Mouse (Mus musculus): ENCODE measurements at regions not wholly inside any gene's neighbourhood (a gene's known extent, or its start where the extent isn't known, plus 50 kb on each side); places are given as distances from the start of the nearest gene placed in this dataset.

DNA sequence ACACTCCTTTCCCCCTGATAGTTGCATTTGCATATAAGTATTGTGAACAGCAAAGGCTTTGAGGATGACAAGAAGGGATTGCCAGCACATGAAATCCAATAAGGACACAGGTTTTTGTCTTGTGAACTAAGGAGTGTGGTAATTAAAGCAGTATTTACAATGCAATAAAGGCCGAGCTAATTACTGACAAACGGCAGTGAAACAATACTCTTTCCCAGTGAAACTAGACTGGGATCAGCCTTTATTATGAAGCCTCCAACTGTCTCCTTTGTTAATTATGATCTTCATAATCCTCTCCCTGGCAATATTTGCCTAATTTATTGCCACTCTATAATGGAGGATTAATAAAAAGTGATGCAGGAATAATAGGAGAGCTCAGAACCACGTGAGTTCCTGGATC is 704.2 kb upstream of the Api5 start:
- Histone ChIP-seq H3K4me3 (ENCODE audit: low read depth, low read length) (no peak overlapping the region), H3K9ac (ENCODE audit: low read depth, low read length) (no peak overlapping the region), H3K27me3 (ENCODE audit: control insufficient read depth, insufficient read depth, low read depth, low read length) (no peaks in the 10 kb centered on the region), H3K4me1 (ENCODE audit: control insufficient read depth, insufficient read depth, low read length) (0 out of 2 replicates have a peak, but pooled peaks cover 2% of the 10 kb centered on the region), H3K36me3 (ENCODE audit: control insufficient read depth, insufficient read depth, low read length) (no peaks in the 10 kb centered on the region), H3K4me2 (ENCODE audit: low read length) (no peak overlapping the region), H3K9me3 (replicated peaks; ENCODE audit: control insufficient read depth, low read length, poor library complexity, severe bottlenecking) (no peaks in the 10 kb centered on the region), H3K27ac (ENCODE audit: low read length) (no peak overlapping the region)
- peak; percentile 21; the same call in 1 of the 2 replicates for ATAC-seq
- 41% methylated on average over 3 of the region's 3 CpGs for WGBS

DNA sequence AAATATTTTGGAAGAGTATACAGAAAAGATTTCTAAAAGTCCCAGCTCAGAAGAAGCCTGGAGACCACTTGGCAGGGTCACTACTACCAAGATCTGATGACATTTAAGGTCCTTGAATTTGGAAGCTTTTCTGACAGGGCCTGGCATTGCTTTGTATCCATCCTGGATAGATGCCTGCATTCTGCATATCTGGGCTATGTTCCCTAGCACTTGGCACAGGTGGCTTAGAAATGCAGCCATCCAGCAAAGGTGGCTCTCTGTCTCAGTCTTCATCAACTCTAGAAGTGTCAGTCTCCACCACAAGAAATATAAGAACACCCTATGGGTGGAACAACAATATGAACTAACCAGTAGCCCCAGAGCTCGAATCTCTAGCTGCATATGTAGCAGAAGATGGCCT is 702.2 kb upstream of the Api5 start:
- no peak overlapping the region for H3K4me3 ChIP-seq (ENCODE audit: low read depth, low read length)
- no peaks in the 10 kb centered on the region for H3K36me3 ChIP-seq (ENCODE audit: control insufficient read depth, insufficient read depth, low read length)
- 0 out of 2 replicates have a peak, but pooled peaks cover 2% of the 10 kb centered on the region for H3K4me1 ChIP-seq (ENCODE audit: control insufficient read depth, insufficient read depth, low read length)
- H3K27me3 ChIP-seq (ENCODE audit: control insufficient read depth, insufficient read depth, low read depth, low read length): no peaks in the 10 kb centered on the region
- no peaks in the 10 kb centered on the region for H3K9me3 ChIP-seq (replicated peaks; ENCODE audit: control insufficient read depth, low read length, poor library complexity, severe bottlenecking)
- no peak overlapping the region for H3K27ac ChIP-seq (ENCODE audit: low read length)
- no peak overlapping the region for H3K4me2 ChIP-seq (ENCODE audit: low read length)
- no peak overlapping the region for H3K9ac ChIP-seq (ENCODE audit: low read depth, low read length)
- WGBS: 32% methylated on average over 1 of the region's 1 CpGs
- ATAC-seq: no peak

DNA sequence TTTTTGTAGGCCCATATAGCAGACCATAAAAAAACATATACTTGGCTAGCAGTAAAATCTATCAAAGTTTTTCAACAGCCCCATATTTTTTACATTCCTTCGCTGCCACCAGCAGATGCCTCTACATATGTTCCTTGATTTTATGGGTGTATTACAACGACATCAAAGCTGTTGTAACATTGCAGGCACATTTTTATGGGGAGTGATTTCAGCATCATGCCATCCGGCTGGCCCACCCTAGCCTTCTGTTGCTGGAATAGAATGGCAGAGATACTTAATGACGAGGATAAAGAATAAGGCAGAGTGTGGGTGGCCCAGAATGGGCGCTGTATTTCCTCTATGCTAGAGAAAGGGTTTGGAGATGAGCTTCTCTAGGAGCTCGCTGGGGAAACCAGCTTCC is 698.7 kb upstream of the Api5 start:
- WGBS: 83% methylated on average over 6 of the region's 6 CpGs
- no peak for ATAC-seq
- H3K9ac ChIP-seq (ENCODE audit: low read depth, low read length): no peak overlapping the region
- no peaks in the 10 kb centered on the region for H3K36me3 ChIP-seq (ENCODE audit: control insufficient read depth, insufficient read depth, low read length)
- H3K4me2 ChIP-seq (ENCODE audit: low read length): no peak overlapping the region
- no peaks in the 10 kb centered on the region for H3K27me3 ChIP-seq (ENCODE audit: control insufficient read depth, insufficient read depth, low read depth, low read length)
- no peaks in the 10 kb centered on the region for H3K9me3 ChIP-seq (replicated peaks; ENCODE audit: control insufficient read depth, low read length, poor library complexity, severe bottlenecking)
- no peaks in the 10 kb centered on the region for H3K4me1 ChIP-seq (ENCODE audit: control insufficient read depth, insufficient read depth, low read length)
- no peak overlapping the region for H3K27ac ChIP-seq (ENCODE audit: low read length)
- no peak overlapping the region for H3K4me3 ChIP-seq (ENCODE audit: low read depth, low read length)

DNA sequence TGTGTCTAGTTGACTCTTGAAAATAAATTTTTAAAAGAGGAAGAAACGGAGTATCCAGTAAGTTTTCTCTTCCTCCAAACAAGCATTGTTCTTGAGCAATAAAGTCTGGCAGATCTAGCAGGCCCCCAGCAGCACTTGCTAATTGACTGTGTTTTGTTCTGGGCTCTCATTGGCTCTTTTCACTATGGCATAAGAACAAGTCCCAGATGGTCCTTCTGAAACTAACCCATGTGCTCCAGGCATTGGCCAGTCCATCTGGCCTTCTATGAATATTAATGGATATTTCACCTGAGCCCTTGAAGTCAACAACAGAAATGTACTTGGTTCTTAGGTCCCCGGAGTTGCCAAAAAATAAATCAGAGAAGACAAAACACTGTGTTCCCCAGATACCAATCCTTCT is 693.2 kb upstream of the Api5 start:
- Histone ChIP-seq H3K9me3 (replicated peaks; ENCODE audit: control insufficient read depth, low read length, poor library complexity, severe bottlenecking) (no peaks in the 10 kb centered on the region), H3K4me2 (ENCODE audit: low read length) (no peak overlapping the region), H3K4me3 (ENCODE audit: low read depth, low read length) (no peak overlapping the region), H3K9ac (ENCODE audit: low read depth, low read length) (no peak overlapping the region), H3K27me3 (ENCODE audit: control insufficient read depth, insufficient read depth, low read depth, low read length) (no peaks in the 10 kb centered on the region), H3K4me1 (ENCODE audit: control insufficient read depth, insufficient read depth, low read length) (no peaks in the 10 kb centered on the region), H3K36me3 (ENCODE audit: control insufficient read depth, insufficient read depth, low read length) (no peaks in the 10 kb centered on the region), H3K27ac (ENCODE audit: low read length) (no peak overlapping the region)
- ATAC-seq: no peak
- WGBS: 68% methylated on average over 2 of the region's 2 CpGs

DNA sequence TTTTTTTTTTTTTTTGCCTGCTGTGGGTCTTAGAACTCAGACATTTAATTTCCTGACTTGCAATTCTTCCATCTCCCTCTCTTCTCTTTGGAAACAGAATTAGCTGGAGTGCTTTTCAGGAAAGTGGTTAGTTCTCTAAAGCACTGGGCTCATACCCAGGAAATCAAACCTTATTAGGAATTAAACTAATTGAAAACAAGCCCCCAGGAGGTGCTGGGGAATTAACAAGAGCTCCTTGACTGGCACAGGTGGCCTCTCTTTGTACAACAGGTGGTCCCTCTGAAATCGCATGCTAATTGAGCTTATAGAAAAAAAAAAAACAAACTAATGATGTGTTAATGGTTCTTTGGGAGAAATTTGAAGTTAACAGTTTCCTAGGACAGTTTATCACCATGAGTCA is 690.8 kb upstream of the Api5 start:
- Histone ChIP-seq H3K9me3 (replicated peaks; ENCODE audit: control insufficient read depth, low read length, poor library complexity, severe bottlenecking) (no peaks in the 10 kb centered on the region), H3K27me3 (ENCODE audit: control insufficient read depth, insufficient read depth, low read depth, low read length) (no peaks in the 10 kb centered on the region), H3K4me3 (ENCODE audit: low read depth, low read length) (no peak overlapping the region), H3K36me3 (ENCODE audit: control insufficient read depth, insufficient read depth, low read length) (no peaks in the 10 kb centered on the region), H3K9ac (ENCODE audit: low read depth, low read length) (no peak overlapping the region), H3K4me1 (ENCODE audit: control insufficient read depth, insufficient read depth, low read length) (no peaks in the 10 kb centered on the region), H3K27ac (ENCODE audit: low read length) (no peak overlapping the region), H3K4me2 (ENCODE audit: low read length) (no peak overlapping the region)
- no peak for ATAC-seq
- WGBS: 55% methylated on average over 1 of the region's 1 CpGs

DNA sequence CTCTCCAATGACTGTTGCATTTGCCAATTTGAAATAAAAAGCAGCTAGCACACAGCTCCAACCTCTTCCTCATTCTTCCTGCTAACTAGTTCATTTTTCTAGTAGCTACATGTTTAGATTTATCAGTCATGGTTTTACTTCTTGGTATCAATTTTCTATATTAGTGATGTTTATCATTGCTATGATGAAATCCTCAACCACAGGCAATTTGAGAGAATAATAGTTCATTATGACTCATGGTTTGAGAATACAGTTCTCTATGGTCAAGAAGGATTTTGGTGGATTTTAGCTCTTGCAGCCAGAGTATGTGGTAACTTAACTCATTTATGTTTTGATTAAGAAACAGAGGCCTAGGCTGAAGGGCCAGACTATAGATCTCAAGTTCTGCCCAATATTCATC is 681.6 kb upstream of the Api5 start:
- H3K4me3 ChIP-seq (ENCODE audit: low read depth, low read length): no peak overlapping the region
- H3K27me3 ChIP-seq (ENCODE audit: control insufficient read depth, insufficient read depth, low read depth, low read length): no peaks in the 10 kb centered on the region
- H3K27ac ChIP-seq (ENCODE audit: low read length): no peak overlapping the region
- H3K36me3 ChIP-seq (ENCODE audit: control insufficient read depth, insufficient read depth, low read length): no peaks in the 10 kb centered on the region
- H3K9ac ChIP-seq (ENCODE audit: low read depth, low read length): no peak overlapping the region
- H3K9me3 ChIP-seq (replicated peaks; ENCODE audit: control insufficient read depth, low read length, poor library complexity, severe bottlenecking): no peaks in the 10 kb centered on the region
- H3K4me2 ChIP-seq (ENCODE audit: low read length): no peak overlapping the region
- ATAC-seq: no peak
- no peaks in the 10 kb centered on the region for H3K4me1 ChIP-seq (ENCODE audit: control insufficient read depth, insufficient read depth, low read length)

DNA sequence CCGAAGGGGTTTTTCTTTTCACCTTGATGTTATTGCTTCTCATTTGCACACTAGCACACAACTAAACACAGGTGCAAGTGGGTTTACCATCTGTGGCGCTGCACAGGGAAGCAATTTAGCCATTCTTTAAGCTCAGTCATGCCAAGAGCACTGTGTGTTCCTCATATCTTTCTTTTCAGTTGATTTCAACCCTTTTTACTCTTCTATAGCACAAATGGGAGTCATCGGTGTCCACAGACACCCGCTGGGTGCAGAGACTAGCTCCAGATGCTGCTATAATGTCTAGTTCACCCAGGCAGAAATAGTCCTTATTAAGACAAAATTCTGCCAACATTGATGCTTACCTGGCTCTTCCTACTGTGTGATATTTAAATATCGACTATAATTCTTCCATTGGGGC is 659.1 kb upstream of the Api5 start:
- H3K27me3 ChIP-seq (ENCODE audit: control insufficient read depth, insufficient read depth, low read depth, low read length): no peaks in the 10 kb centered on the region
- no peaks in the 10 kb centered on the region for H3K4me1 ChIP-seq (ENCODE audit: control insufficient read depth, insufficient read depth, low read length)
- no peaks in the 10 kb centered on the region for H3K9me3 ChIP-seq (replicated peaks; ENCODE audit: control insufficient read depth, low read length, poor library complexity, severe bottlenecking)
- no peak overlapping the region for H3K4me3 ChIP-seq (ENCODE audit: low read depth, low read length)
- H3K36me3 ChIP-seq (ENCODE audit: control insufficient read depth, insufficient read depth, low read length): no peaks in the 10 kb centered on the region
- no peak overlapping the region for H3K4me2 ChIP-seq (ENCODE audit: low read length)
- no peak overlapping the region for H3K27ac ChIP-seq (ENCODE audit: low read length)
- H3K9ac ChIP-seq (ENCODE audit: low read depth, low read length): no peak overlapping the region
- 85% methylated on average over 5 of the region's 5 CpGs for WGBS
- ATAC-seq: no peak

DNA sequence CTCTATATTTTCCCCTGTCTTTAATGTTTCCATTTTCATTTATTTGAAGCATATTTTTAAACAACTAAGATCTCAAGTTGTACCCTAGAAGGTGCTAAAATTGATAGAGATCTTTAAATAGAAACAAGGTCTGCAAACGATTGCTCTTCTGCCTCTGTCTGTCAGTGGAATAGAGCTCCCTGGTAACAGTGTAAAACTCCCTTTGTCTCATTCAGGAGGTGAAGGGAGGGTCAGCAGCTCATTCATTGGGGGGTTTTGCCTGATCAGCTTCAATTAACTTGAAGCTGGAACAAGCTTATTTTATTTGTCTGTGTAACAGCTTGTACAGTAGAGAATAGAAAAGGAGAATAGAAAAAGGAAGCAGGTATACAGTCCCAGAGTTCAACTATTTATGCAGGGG is 616.7 kb upstream of the Api5 start:
- no peak overlapping the region for H3K4me3 ChIP-seq (ENCODE audit: low read depth, low read length)
- no peak overlapping the region for H3K9ac ChIP-seq (ENCODE audit: low read depth, low read length)
- no peak overlapping the region for H3K27ac ChIP-seq (ENCODE audit: low read length)
- H3K4me2 ChIP-seq (ENCODE audit: low read length): no peak overlapping the region
- no peaks in the 10 kb centered on the region for H3K27me3 ChIP-seq (ENCODE audit: control insufficient read depth, insufficient read depth, low read depth, low read length)
- WGBS: 8% methylated on average over 1 of the region's 1 CpGs
- H3K9me3 ChIP-seq (replicated peaks; ENCODE audit: control insufficient read depth, low read length, poor library complexity, severe bottlenecking): no peaks in the 10 kb centered on the region
- no peaks in the 10 kb centered on the region for H3K36me3 ChIP-seq (ENCODE audit: control insufficient read depth, insufficient read depth, low read length)
- H3K4me1 ChIP-seq (ENCODE audit: control insufficient read depth, insufficient read depth, low read length): no peaks in the 10 kb centered on the region
- ATAC-seq: no peak

DNA sequence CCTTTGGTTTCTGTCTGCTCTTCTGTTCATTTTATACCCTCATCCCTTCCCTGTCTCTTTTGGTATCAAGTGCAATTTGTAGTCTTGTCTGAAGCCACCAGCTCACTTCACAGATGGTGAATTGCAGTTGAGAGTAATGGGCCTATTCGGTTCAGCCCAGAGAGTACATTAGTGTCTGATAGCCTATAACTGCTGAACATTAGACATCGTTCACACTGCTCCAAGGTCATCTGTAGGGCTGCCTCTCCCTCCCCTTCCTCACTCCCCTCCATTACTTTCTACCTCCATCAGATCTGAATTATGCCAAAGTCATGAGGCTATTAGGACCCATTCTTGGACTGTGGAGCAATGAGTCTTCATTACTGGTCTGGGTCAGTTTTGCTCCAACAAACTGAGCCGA is 615.9 kb upstream of the Api5 start:
- Histone ChIP-seq H3K9me3 (replicated peaks; ENCODE audit: control insufficient read depth, low read length, poor library complexity, severe bottlenecking) (no peaks in the 10 kb centered on the region), H3K4me3 (ENCODE audit: low read depth, low read length) (no peak overlapping the region), H3K27ac (ENCODE audit: low read length) (no peak overlapping the region), H3K9ac (ENCODE audit: low read depth, low read length) (no peak overlapping the region), H3K27me3 (ENCODE audit: control insufficient read depth, insufficient read depth, low read depth, low read length) (no peaks in the 10 kb centered on the region), H3K36me3 (ENCODE audit: control insufficient read depth, insufficient read depth, low read length) (no peaks in the 10 kb centered on the region), H3K4me2 (ENCODE audit: low read length) (no peak overlapping the region), H3K4me1 (ENCODE audit: control insufficient read depth, insufficient read depth, low read length) (no peaks in the 10 kb centered on the region)
- ATAC-seq: no peak
- 86% methylated on average over 3 of the region's 3 CpGs for WGBS

All from midbrain, embryonic 16.5 days (tissue).